Mouse (Mus musculus): ENCODE data around the gene Clstn1.

Gene Clstn1

DNA sequence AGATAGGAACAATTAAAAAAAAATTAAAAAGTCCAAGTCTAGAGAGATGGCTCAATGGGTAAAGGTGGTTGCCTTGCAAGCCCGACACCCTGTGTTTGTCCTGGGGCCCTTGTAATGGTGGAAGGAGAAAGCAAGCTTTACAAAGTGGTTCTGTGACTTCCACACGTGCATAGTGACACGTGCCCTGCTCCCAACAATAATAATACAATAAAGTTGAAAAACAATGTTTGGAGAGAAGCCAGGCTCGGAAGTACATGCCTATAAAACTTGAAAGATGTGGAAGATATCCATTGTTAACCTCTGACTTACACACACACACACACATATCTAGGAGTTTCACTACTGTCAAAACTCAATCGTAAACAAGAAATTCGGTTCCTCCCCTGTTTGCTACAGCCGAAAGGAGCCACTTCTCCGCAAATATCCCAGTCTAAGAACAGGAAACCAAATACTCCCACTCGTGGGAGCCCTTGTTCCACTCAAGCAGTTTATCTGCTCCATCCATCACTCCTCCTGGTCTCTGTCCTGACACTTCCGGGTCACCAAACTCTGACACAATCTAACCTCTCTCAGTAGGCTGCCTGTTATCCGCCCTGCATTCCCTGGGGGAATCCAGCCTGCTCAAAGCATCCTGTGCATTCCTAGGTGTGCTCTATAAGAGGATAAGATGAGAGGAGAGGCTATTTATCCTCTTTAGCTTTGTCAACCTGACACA, 92.9 kb downstream of the Clstn1 start:
- DNase-seq: no peak

DNA sequence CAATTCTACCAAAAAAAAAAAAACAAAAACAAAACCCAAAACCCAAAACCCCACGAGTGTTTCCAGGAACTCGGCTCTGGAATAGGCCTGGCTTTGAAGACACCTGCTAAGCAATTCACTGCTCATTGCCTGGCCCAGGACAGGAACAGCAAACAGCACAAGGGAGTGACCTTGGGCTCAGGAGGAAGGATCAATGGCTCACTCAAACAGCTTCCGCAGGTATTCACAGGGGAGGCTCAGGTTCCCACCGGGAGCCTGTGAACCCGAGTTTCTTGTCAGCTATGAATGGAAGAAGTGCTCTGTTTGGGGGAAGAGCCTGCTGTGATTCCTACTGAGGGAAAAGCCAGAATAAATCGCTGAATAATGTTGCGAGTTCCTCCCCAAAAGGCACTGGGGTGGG, 97.6 kb downstream of the Clstn1 start:
- DNase-seq: no peak

DNA sequence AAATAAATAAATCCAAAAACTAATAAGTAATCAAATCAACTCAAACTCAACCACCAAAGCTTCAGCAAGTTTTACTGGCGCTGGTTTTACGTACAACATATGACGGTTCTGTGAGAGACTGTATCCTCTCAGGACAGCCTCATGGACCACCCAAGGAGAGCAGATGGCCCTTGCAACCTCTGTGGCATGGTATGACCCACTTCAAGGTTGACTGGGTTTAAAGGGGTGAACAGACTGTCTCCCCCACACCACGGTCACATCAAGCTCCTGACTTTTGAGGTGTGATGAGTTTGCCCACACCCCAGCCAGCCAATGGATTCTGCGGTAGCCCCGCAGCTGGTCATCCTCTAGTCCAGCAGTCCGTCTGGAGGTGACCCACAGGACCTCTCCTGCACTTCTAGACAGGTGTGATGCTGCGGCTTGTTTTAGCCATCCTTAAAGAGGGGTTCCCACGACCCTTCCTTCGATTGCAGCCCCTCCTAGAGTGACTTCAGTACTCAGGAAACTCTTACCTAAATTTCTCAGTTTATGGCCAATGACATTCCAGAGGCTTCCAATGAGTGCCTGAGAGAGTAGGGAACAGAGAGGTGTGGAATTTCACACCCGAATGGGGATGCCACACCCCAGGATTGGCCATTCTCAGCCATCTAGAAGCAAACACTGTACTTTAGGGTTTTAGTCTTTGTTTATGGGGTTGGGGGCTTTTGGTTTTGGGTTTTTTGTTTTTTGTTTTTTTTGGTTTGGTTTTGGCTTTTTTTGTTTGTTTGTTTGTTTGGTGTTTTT, 98.8 kb downstream of the Clstn1 start:
- DNase-seq: no peak

- DNase-seq: no peak
Measured at GRCm38 (mm10) chr4:149688861-149689260, 102.6 kb downstream of the Clstn1 start.

DNA sequence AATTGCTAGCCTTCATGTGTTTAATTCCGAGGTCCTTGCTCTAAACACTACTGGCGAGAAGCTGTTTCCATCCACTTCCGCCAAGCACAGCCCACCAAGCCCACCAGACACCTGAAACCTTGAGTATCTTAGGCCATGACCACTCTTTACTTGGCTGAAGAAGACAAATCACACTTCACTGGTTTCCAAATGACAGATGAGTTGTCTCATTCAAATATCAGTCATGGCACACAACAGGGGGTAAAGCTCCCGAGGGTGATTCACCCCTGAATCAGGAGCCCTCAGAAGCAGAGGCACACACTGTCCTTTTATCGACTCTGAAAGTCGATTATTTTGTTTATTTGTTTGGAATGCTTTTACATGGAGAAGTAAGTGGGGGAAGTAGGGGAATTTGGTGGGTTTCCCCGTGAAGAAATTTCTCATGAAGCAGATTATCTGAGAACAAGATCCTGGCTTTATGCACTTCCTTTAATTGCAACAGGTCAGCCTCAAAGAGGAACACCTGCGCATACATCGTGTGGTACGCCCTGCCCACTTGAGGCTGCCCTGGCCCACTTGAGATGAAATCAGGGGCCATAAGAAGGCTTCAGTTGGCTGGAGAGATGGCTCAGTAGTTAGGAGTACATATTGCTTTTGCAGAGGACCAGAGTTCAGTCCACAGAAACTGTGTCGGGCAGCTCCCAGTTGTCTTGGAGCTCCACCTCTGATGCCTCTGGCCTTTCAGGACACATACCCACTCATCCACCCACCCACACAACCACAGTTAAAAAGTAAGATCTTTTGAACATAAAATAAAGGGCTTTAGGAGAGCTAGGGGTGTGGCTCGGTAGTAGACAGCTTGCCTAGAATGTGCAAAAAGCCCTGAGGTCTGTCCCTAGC, 103.8 kb downstream of the Clstn1 start:
- DNase-seq: no peak

DNA sequence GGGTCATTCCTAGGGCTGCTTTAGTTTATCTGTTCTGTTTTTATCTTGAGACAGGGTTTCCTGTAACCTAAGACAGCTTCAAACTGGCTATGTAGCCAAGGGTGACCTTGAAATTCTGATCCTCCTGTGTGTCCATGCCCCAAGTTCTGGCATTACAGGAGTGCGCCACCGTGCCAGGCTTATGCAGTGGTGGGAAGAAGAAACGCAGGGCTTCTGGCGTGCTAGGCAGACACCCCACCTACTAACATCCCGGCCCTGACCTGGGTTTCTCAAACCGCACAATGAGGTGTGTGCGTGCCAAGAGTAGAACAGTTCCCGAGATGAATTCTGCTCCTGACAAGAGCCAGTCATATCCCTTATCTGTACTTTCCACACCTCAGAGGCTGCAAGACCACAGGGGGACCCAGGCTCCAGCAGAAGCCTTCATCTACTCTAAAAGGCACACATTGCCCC, 104.6 kb downstream of the Clstn1 start:
- no peak for DNase-seq

DNA sequence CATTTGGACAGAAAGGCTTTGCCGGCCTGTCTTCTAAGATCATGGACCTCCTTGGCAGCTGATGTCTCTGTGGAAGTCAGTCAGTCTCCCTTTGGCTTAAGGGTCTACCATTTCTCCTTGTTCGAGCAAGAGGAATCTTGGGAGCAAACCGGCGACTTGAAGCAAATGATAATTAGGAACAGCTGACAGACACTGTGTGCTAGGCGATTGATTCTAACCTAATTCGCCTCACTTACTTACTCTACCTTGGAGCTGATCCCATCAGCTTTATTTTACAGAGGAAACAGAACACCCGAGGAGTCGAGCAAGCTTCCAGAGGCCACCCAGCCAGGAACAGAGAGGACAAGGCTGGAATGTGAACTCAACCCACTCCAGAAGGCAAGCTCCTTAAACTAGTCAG, 105.1 kb downstream of the Clstn1 start:
- DNase-seq: no peak

GRCm38 (mm10) chr4:149696189-149696971, 110.1 kb downstream of the Clstn1 start:
- DNase-seq: no peak

DNA sequence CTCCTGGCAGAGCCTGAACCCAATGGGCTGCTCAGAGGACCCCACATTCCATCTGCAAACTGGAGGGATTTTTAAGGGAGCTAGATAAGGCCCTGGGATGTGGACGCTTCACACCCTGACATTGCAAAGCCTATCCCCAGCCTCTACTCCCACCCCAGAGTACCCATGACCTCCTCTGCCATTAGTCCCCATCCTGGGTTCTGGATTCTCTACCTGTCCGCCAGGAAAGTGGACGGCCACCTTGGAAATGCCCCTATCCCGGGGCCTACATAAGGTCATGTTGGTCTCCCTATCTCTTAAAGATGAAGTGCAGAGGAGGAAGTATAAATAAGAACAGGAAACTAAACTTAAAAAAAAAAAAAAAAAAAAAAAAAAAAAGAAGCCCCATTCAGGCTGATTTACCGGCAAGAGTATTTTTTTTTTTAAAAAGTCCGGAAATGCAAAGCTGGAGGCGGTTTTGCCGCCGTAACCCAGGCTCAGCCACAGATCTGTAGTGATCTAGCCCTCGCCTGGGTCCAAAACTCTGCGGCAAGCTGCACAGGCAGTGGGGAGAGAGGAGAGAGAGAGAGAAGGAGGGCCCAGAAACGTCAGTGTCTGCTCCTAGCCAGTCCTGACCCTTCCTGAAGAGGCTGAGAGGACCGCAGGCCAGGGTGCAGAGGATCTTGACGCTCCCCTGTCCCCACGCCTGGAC, 111.4 kb downstream of the Clstn1 start:
- no peak for DNase-seq

DNA sequence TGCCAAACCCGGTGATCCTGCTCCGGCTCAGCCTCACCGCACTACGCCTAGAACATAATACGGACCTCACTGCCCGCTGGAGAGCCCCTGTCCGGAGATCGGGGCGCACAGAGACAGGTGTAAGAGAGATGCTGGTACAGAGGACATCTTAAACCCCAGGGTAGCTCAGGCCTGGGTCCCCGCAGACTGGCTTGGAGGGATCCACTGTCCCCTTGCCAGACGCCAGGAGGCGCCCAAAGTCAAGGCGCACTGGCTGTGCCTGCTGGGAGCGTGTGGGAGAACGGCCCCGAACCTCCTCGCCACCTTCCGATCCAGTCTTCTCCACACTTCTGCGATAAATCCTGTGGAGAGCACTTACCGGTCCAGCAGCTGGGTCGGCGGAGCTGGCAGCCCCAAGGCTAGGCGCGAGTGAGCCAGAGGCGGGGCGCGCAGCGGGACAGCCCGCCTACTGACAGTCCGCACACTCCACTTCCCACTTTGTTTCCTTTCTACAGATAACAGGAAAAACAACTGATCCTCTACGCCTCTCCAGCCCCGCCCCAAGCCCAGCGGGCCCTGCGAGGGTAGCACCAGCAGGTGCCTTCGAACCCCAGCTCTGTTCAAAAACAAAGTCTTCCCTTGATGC, 112.0 kb downstream of the Clstn1 start:
- peak; percentile 51 to 67 for DNase-seq

All from cerebellum, postnatal 25 days (tissue).